Comparison of ENCODE assay signal across 8 mouse cellular contexts in genomic region chr11:116023771-116024355, GRCm38 (mm10). TPM values are rescaled to one million over a fixed set of nuclear protein-coding genes. Genes with fewer than 3 reads are reported as not detected.
A peak's percentile ranks its signal among the peaks of the same experiment; 100 is the strongest.
DNase-seq lines count a peak whose midpoint lies in the region; ATAC-seq lines count a peak whose summit lies in the region.

No protein-coding gene starts in this region.

- ATAC-seq in hindbrain, embryonic 15.5 days (ENCODE audit: low FRiP score, low read depth): peak; percentile 60

- peak overlapping the region; percentile 100 for H3K4me3 ChIP-seq in hindbrain, embryonic 15.5 days

- peak overlapping the region; percentile 100 for H3K27ac ChIP-seq in hindbrain, embryonic 15.5 days (replicated peaks)

- no peaks in the 10 kb centered on the region for H3K27me3 ChIP-seq in hindbrain, embryonic 15.5 days

- H3K9ac ChIP-seq in hindbrain, embryonic 15.5 days: peak overlapping the region; percentile 100

- peaks cover 26% of the 10 kb centered on the region for H3K4me1 ChIP-seq in hindbrain, embryonic 15.5 days (replicated peaks)

- H3K4me2 ChIP-seq in hindbrain, embryonic 15.5 days: peak overlapping the region; percentile 83

- DNase-seq in R1 (ENCODE audit: low read depth, low spot score): peak; percentile 81
- DNase-seq in cerebellum, adult 8-10 months: peak; percentile 88
- DNase-seq in frontal cortex, postnatal 25 days (ENCODE audit: low spot score in 2 of 2): peak; percentile 56 to 69
- DNase-seq in layer of hippocampus, postnatal 36 days: peak; percentile 79 to 84
- peak; percentile 78 for DNase-seq in lung, postnatal 10 days
- peak; percentile 87 for DNase-seq in right cerebral cortex, adult 18-20 months
- peak; percentile 87 for DNase-seq in urinary bladder, postnatal 14 days (ENCODE audit: low spot score)

- WGBS in hindbrain, embryonic 15.5 days: under 1% methylated on average over 55 of the region's 57 CpGs

- H3K9me3 ChIP-seq in hindbrain, embryonic 15.5 days: no peaks in the 10 kb centered on the region

- H3K36me3 ChIP-seq in hindbrain, embryonic 15.5 days: peaks cover 19% of the 10 kb centered on the region

RNA-seq across cellular contexts. Expression of gene H3f3b, which starts 3.9 kb away (rescaled TPM):
- 1,686 and 1,716 TPM in 2 replicates for polyA plus RNA-seq in hindbrain, embryonic 15.5 days (2015; fragmentation: Nextera tagmentation; extraction: Ambion mirVana)
- 100 to 1,000 TPM; 263 to 275 TPM for total RNA-seq in layer of hippocampus, postnatal 36 days (2021)

RNA-seq across cellular contexts. Expression of gene Unk, which starts 6.3 kb away (rescaled TPM):
- polyA plus RNA-seq in hindbrain, embryonic 15.5 days (2015; fragmentation: Nextera tagmentation; extraction: Ambion mirVana): 32.1 and 37.0 TPM in 2 replicates
- 10 to 100 TPM; 19.4 to 21.9 TPM for total RNA-seq in layer of hippocampus, postnatal 36 days (2021)

RNA-seq across cellular contexts. Expression of gene Galk1, which starts 11.3 kb away (rescaled TPM):
- 62.5 and 70.9 TPM in 2 replicates for polyA plus RNA-seq in hindbrain, embryonic 15.5 days (2015; fragmentation: Nextera tagmentation; extraction: Ambion mirVana)
- total RNA-seq in layer of hippocampus, postnatal 36 days (2021): 10 to 100 TPM; 13.4 to 14.2 TPM

RNA-seq across cellular contexts. Expression of gene Itgb4, which starts 49.4 kb away (rescaled TPM):
- polyA plus RNA-seq in hindbrain, embryonic 15.5 days (2015; fragmentation: Nextera tagmentation; extraction: Ambion mirVana): 1.7 and 1.9 TPM in 2 replicates
- total RNA-seq in layer of hippocampus, postnatal 36 days (2021): 1 to 10 TPM; 8.2 to 9.7 TPM

RNA-seq across cellular contexts. Expression of gene Unc13d, which starts 53.9 kb away (rescaled TPM):
- 1.0 and 1.6 TPM in 2 replicates for polyA plus RNA-seq in hindbrain, embryonic 15.5 days (2015; fragmentation: Nextera tagmentation; extraction: Ambion mirVana)
- 1 to 10 TPM; 1.9 to 2.4 TPM for total RNA-seq in layer of hippocampus, postnatal 36 days (2021)

Comparison
In these comparisons a context has a peak if more than half of its experiments do, and no peak if none do; other contexts are left out.
1. Peak in every context shown above with its lines: DNase-seq, ATAC-seq, H3K4me3 ChIP-seq and H3K27ac ChIP-seq.